Mouse (Mus musculus) liver, embryonic 16.5 days (tissue): ENCODE results near the gene Cacna2d2. TPM values are rescaled to one million over a fixed set of nuclear protein-coding genes. Genes with fewer than 3 reads are reported as not detected.

Experiments used
- ATAC-seq: fragments of 200-750 bp; cut with Nextera tagmentation; 2 replicates; pipeline ENCODE4 v1.8.0; 2017; ENCODE audit warnings: low read depth, mild to moderate bottlenecking, moderate number of reproducible peaks, moderate library complexity
- H3K27ac ChIP-seq: fragments of 300-500 bp; sonication (generic); 2 replicates; pipeline ENCODE4 v1.5.1; 2014; ENCODE audit warnings: mild to moderate bottlenecking, low read length
- H3K27me3 ChIP-seq: fragments of 300-500 bp; sonication (generic); 2 replicates; pipeline ENCODE4 v1.6.1; 2014; ENCODE audit warnings: low read depth, low read length, mixed read lengths; ENCODE audit not compliant: control insufficient read depth, insufficient read depth
- H3K36me3 ChIP-seq: fragments of 300-500 bp; sonication (generic); 2 replicates; pipeline ENCODE4 v1.6.1; 2014; ENCODE audit warnings: mild to moderate bottlenecking; ENCODE audit not compliant: control insufficient read depth, insufficient read depth
- H3K4me1 ChIP-seq: fragments of 300-500 bp; sonication (generic); 2 replicates; pipeline ENCODE4 v1.6.1; 2014; ENCODE audit warnings: low read depth, low read length, mixed read lengths; ENCODE audit not compliant: control insufficient read depth
- H3K4me2 ChIP-seq: fragments of 300-500 bp; sonication (generic); 2 replicates; pipeline ENCODE4 v1.6.1; 2014; ENCODE audit warnings: low read depth, low read length, mixed read lengths
- H3K4me3 ChIP-seq: fragments of 300-500 bp; sonication (generic); 2 replicates; pipeline ENCODE4 v1.5.1; 2014; ENCODE audit warnings: low read depth, mild to moderate bottlenecking, low read length
- H3K9ac ChIP-seq: fragments of 300-500 bp; sonication (generic); 2 replicates; pipeline ENCODE4 v1.6.1; 2014; ENCODE audit warnings: low read depth, low read length
- H3K9me3 ChIP-seq: fragments of 300-500 bp; sonication (generic); replicated peaks from 2 replicates; pipeline ENCODE4 v1.6.1; 2016; ENCODE audit warnings: low read length; ENCODE audit not compliant: control insufficient read depth
- WGBS: fragments of 180-500 bp; shearing (Covaris S2); extraction: QIAGEN DNeasy Blood & Tissue Kit; methylation state at CpG from one replicate; pipeline ENCODE4 v1.1.7; 2014; ENCODE audit not compliant: insufficient replicate concordance; 5-methylcytosine and 5-hydroxymethylcytosine counted together
- polyA plus RNA-seq: library from polyadenylated mRNA; unstranded; fragments of >200 nt; fragmentation: Nextera tagmentation; extraction: Ambion mirVana; gene quantifications from 2 replicates; pipeline ENCODE4 v1.2.1, GENCODE M21; 2015

Cacna2d2 gene
- polyA plus RNA-seq, 1 experiment from 2014 or later, result not detected

GRCm38 (mm10) chr9:107566855-107567254 lies 167.4 kb downstream of the Cacna2d2 start:
- peak overlapping the region; percentile 21; the same call in 1 of the 2 replicates for H3K9ac ChIP-seq

GRCm38 (mm10) chr9:107567702-107568319 lies 168.4 kb downstream of the Cacna2d2 start, which contains the start of gene Hyal2:
Gene Hyal2 (plus strand): TSS chr9:107567945.
- Histone ChIP-seq H3K9ac (peak within 1 kb of the TSS; percentile 80), H3K9me3 (no peaks in the 10 kb centered on the region), H3K27me3 (no peaks in the 10 kb centered on the region), H3K4me3 (peak within 1 kb of the TSS; percentile 74), H3K4me1 (peaks cover 73% of the 10 kb centered on the region), H3K27ac (peak within 1 kb of the TSS; percentile 92), H3K4me2 (peak within 1 kb of the TSS; percentile 81), H3K36me3 (peaks cover 4% of the 10 kb centered on the region)
- WGBS, result 43% methylated on average over 18 of the region's 18 CpGs
- ATAC-seq, result no peak

More at GRCm38 (mm10) chr9:107566855-107567254, 167.4 kb downstream of the Cacna2d2 start:
- H3K4me3 ChIP-seq, result no peak overlapping the region
- ATAC-seq, result no peak
- peaks cover 66% of the 10 kb centered on the region for H3K4me1 ChIP-seq
- peaks cover 4% of the 10 kb centered on the region for H3K36me3 ChIP-seq
- peak overlapping the region; percentile 81; the same call in 1 of the 2 replicates for H3K4me2 ChIP-seq
- H3K9me3 ChIP-seq, result no peaks in the 10 kb centered on the region
- peak overlapping the region; percentile 92 for H3K27ac ChIP-seq
- H3K27me3 ChIP-seq, result no peaks in the 10 kb centered on the region
- 38% methylated on average over 3 of the region's 3 CpGs for WGBS

GRCm38 (mm10) chr9:107568331-107569261 lies 169.2 kb downstream of the Cacna2d2 start:
- Histone ChIP-seq H3K4me2 (peak overlapping the region; percentile 81), H3K27ac (peak overlapping the region; percentile 92), H3K27me3 (no peaks in the 10 kb centered on the region), H3K4me3 (peak overlapping the region; percentile 74), H3K36me3 (peaks cover 4% of the 10 kb centered on the region), H3K9me3 (no peaks in the 10 kb centered on the region), H3K9ac (peak overlapping the region; percentile 80), H3K4me1 (peaks cover 75% of the 10 kb centered on the region)
- ATAC-seq, result peak; percentile 76
- WGBS, result under 1% methylated on average over 41 of the region's 41 CpGs

GRCm38 (mm10) chr9:107569270-107569669 lies 169.9 kb downstream of the Cacna2d2 start:
- Histone ChIP-seq H3K27me3 (no peaks in the 10 kb centered on the region), H3K9ac (peak overlapping the region; percentile 80), H3K36me3 (peaks cover 4% of the 10 kb centered on the region), H3K27ac (peak overlapping the region; percentile 92), H3K4me2 (peak overlapping the region; percentile 81), H3K4me1 (peaks cover 69% of the 10 kb centered on the region), H3K4me3 (peak overlapping the region; percentile 74), H3K9me3 (no peaks in the 10 kb centered on the region)
- under 1% methylated on average over 23 of the region's 23 CpGs for WGBS
- ATAC-seq, result peak; percentile 2

GRCm38 (mm10) chr9:107570016-107570415 lies 170.6 kb downstream of the Cacna2d2 start:
- Histone ChIP-seq H3K4me2 (peak overlapping the region; percentile 81), H3K4me1 (peaks cover 67% of the 10 kb centered on the region), H3K36me3 (peaks cover 4% of the 10 kb centered on the region), H3K4me3 (peak overlapping the region; percentile 74), H3K27me3 (no peaks in the 10 kb centered on the region), H3K9ac (peak overlapping the region; percentile 80), H3K9me3 (no peaks in the 10 kb centered on the region), H3K27ac (peak overlapping the region; percentile 92)
- WGBS, result 61% methylated on average over 13 of the region's 13 CpGs
- ATAC-seq, result no peak

GRCm38 (mm10) chr9:107570845-107571244 lies 171.4 kb downstream of the Cacna2d2 start:
- peaks cover 4% of the 10 kb centered on the region for H3K36me3 ChIP-seq
- H3K27me3 ChIP-seq, result no peaks in the 10 kb centered on the region
- peak overlapping the region; percentile 81 for H3K4me2 ChIP-seq
- H3K27ac ChIP-seq, result peak overlapping the region; percentile 92
- H3K9me3 ChIP-seq, result no peaks in the 10 kb centered on the region
- peak overlapping the region; percentile 80 for H3K9ac ChIP-seq
- peak overlapping the region; percentile 74 for H3K4me3 ChIP-seq
- peaks cover 68% of the 10 kb centered on the region for H3K4me1 ChIP-seq
- WGBS, result 30% methylated on average over 21 of the region's 21 CpGs
- peak; percentile 69 for ATAC-seq

DNA sequence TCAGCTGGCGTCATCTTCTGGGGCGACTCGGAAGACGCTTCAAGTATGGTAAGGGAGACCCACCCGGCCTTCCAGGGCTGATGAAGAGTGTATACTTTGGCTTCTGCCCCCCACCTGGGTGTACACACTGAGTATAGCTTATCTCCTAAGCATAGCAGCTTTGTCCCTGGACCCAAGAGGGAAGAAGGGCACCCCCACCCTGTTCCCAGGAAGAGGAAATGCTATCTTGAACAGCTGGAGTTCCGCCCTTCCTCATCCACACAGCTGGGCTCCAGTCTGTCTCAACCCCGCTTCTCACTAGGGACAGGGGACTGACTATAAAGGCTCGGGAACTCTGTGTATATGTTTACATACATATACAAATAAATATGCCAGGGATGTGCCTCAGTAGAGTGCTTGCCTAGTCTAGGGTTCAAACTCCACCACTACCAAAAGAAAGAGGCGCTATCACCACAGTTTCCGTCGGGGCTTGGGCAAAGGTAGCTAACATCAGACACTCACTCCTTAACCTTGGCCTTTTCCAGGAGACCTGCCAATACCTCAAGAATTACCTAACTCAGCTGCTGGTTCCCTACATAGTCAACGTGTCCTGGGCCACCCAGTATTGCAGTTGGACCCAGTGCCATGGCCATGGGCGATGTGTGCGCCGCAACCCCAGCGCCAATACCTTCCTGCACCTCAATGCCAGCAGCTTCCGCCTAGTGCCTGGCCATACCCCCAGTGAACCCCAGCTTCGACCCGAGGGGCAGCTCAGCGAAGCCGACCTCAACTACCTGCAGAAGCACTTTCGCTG lies 172.3 kb downstream of the Cacna2d2 start:
- H3K4me1 ChIP-seq, result peaks cover 67% of the 10 kb centered on the region
- H3K9ac ChIP-seq, result peak overlapping the region; percentile 80
- WGBS, result 72% methylated on average over 22 of the region's 22 CpGs
- peak; percentile 30 for ATAC-seq
- no peaks in the 10 kb centered on the region for H3K9me3 ChIP-seq
- peak overlapping the region; percentile 74 for H3K4me3 ChIP-seq
- peak overlapping the region; percentile 92 for H3K27ac ChIP-seq
- peaks cover 4% of the 10 kb centered on the region for H3K36me3 ChIP-seq
- no peaks in the 10 kb centered on the region for H3K27me3 ChIP-seq
- H3K4me2 ChIP-seq, result peak overlapping the region; percentile 81

- Histone ChIP-seq H3K4me3 (no peak overlapping the region), H3K36me3 (peaks cover 4% of the 10 kb centered on the region), H3K4me1 (peaks cover 67% of the 10 kb centered on the region), H3K27me3 (no peaks in the 10 kb centered on the region), H3K9me3 (no peaks in the 10 kb centered on the region), H3K9ac (peak overlapping the region; percentile 80), H3K4me2 (peak overlapping the region; percentile 81), H3K27ac (peak overlapping the region; percentile 92)
- ATAC-seq, result no peak
- 86% methylated on average over 2 of the region's 2 CpGs for WGBS
Measured at GRCm38 (mm10) chr9:107572327-107572662, 172.9 kb downstream of the Cacna2d2 start.
